In genomic region chr10:71158940-71159675, GRCm38 (mm10) we compare ENCODE assay signal across 8 mouse cellular contexts. TPM values are rescaled to one million over a fixed set of nuclear protein-coding genes. Genes with fewer than 3 reads are reported as not detected.
DNase-seq lines count a peak whose midpoint lies in the region; ATAC-seq lines count a peak whose summit lies in the region.

No protein-coding gene starts in this region.

- WGBS in hindbrain, embryonic 12.5 days = 0% methylated on average over 50 of the region's 65 CpGs
- WGBS in stomach, embryonic 14.5 days = under 1% methylated on average over 61 of the region's 65 CpGs

- intact Hi-C loops in left cerebral cortex, postnatal 36 days (cut with DNase I) = no loop called here

- H3K9me3 ChIP-seq in hindbrain, embryonic 12.5 days (replicated peaks) = no peaks in the 10 kb centered on the region
- no peaks in the 10 kb centered on the region for H3K9me3 ChIP-seq in stomach, embryonic 14.5 days (ENCODE audit: control insufficient read depth, low read depth, low read length)

- peak; percentile 88 for ATAC-seq in hindbrain, embryonic 12.5 days (ENCODE audit: low FRiP score)
- peak; percentile 66 for ATAC-seq in stomach, embryonic 14.5 days (ENCODE audit: insufficient number of reproducible peaks, insufficient read depth, low FRiP score, low read depth)
- no peak for ATAC-seq in inflammation-experienced regulatory T-cells, adult 6 months

- H3K36me3 ChIP-seq in hindbrain, embryonic 12.5 days = no peaks in the 10 kb centered on the region
- H3K36me3 ChIP-seq in stomach, embryonic 14.5 days (ENCODE audit: control insufficient read depth, insufficient read depth, low read length) = no peaks in the 10 kb centered on the region

- H3K4me2 ChIP-seq in hindbrain, embryonic 12.5 days (replicated peaks) = peak overlapping the region; percentile 95
- peak overlapping the region; percentile 83 for H3K4me2 ChIP-seq in stomach, embryonic 14.5 days (replicated peaks; ENCODE audit: low read depth, low read length)

- H3K9ac ChIP-seq in hindbrain, embryonic 12.5 days = peak overlapping the region; percentile 76
- peak overlapping the region; percentile 81 for H3K9ac ChIP-seq in stomach, embryonic 14.5 days (replicated peaks; ENCODE audit: low read depth, low read length)

- peak overlapping the region; percentile 28; the same call in 1 of the 2 replicates for H3K27ac ChIP-seq in brown adipose tissue, adult 24 weeks (replicated peaks; ENCODE audit: low read depth, low read length)
- no peak overlapping the region for H3K27ac ChIP-seq in hindbrain, embryonic 12.5 days
- H3K27ac ChIP-seq in stomach, embryonic 14.5 days (ENCODE audit: low read length) = peak overlapping the region; percentile 67

- DNase-seq in R1 (ENCODE audit: low read depth, low spot score) = peak; percentile 77
- peak; percentile 57 for DNase-seq in gastrocnemius, adult 18-20 months (ENCODE audit: low spot score)
- DNase-seq in left cerebral cortex, postnatal 36 days (ENCODE audit: low spot score in 2 of 2) = peak; percentile 32 to 36
- DNase-seq in mesoderm, embryonic 11.5 days (ENCODE audit: low read depth, low spot score) = peak; percentile 62

- H3K4me3 ChIP-seq in brown adipose tissue, adult 24 weeks (ENCODE audit: insufficient read depth, low read depth, low read length) = peak overlapping the region; percentile 77
- H3K4me3 ChIP-seq in hindbrain, embryonic 12.5 days = peak overlapping the region; percentile 71
- peak overlapping the region; percentile 63 for H3K4me3 ChIP-seq in stomach, embryonic 14.5 days (ENCODE audit: low read depth, low read length)

- H3K4me1 ChIP-seq in brown adipose tissue, adult 24 weeks (ENCODE audit: control insufficient read depth, insufficient read depth, insufficient read length, low read length) = no peaks in the 10 kb centered on the region
- peaks cover 6% of the 10 kb centered on the region; the same call in 1 of the 2 replicates for H3K4me1 ChIP-seq in hindbrain, embryonic 12.5 days
- H3K4me1 ChIP-seq in stomach, embryonic 14.5 days (ENCODE audit: control insufficient read depth, insufficient read depth, low read length) = 0 out of 2 replicates have a peak, but pooled peaks cover 5% of the 10 kb centered on the region

- peaks cover 19% of the 10 kb centered on the region for H3K27me3 ChIP-seq in hindbrain, embryonic 12.5 days
- no peaks in the 10 kb centered on the region for H3K27me3 ChIP-seq in stomach, embryonic 14.5 days (ENCODE audit: control insufficient read depth, insufficient read depth, low read length)

RNA-seq across cellular contexts. Expression of gene Bicc1, which starts 0.4 kb away (rescaled TPM):
- 2.5 and 4.2 TPM in 2 replicates for polyA plus RNA-seq in brown adipose tissue, adult 24 weeks (2012; ENCODE audit: insufficient read depth, insufficient read length, missing spikeins)
- total RNA-seq in gastrocnemius, adult 18-20 months (2021) = 1 to 10 TPM; 7.2 to 8.2 TPM
- 13.7 and 17.2 TPM in 2 replicates for polyA plus RNA-seq in hindbrain, embryonic 12.5 days (2016; fragmentation: Nextera tagmentation; extraction: Ambion mirVana)
- 1 to 10 TPM; 4.2 to 5.6 TPM for total RNA-seq in left cerebral cortex, postnatal 36 days (2021)
- polyA plus RNA-seq in stomach, embryonic 14.5 days (2014; fragmentation: Nextera tagmentation; extraction: Ambion mirVana) = 23.5 and 27.5 TPM in 2 replicates
- polyA plus RNA-seq in inflammation-experienced regulatory T-cells, adult 6 months (2017; shearing (Covaris generic)) = under 1 TPM in 1 of 3 experiments, not detected in 2; 0.27 TPM
